Mouse (Mus musculus) hindbrain, embryonic 12.5 days (tissue): Measurements from ENCODE around the gene Pomt2. TPM values are rescaled to one million over a fixed set of nuclear protein-coding genes. Genes with fewer than 3 reads are reported as not detected.
"Not testable (repeated sequence)": the region's sequence is repeated elsewhere in the genome, so short reads cannot be mapped to it uniquely, and the experiment has no call there.

Source experiments
- ATAC-seq: fragments of 200-750 bp; cut with Nextera tagmentation; 2 replicates; pipeline ENCODE4 v1.8.0; 2017; ENCODE audit warnings: moderate TSS enrichment; ENCODE audit not compliant: low FRiP score
- H3K27ac ChIP-seq: fragments of 300-500 bp; sonication (generic); 2 replicates; pipeline ENCODE4 v1.5.1; 2016; ENCODE audit warnings: mild to moderate bottlenecking
- H3K27me3 ChIP-seq: fragments of 300-500 bp; sonication (generic); 2 replicates; pipeline ENCODE4 v1.6.1; 2016; ENCODE audit warnings: mild to moderate bottlenecking
- H3K36me3 ChIP-seq: fragments of 300-500 bp; sonication (generic); 2 replicates; pipeline ENCODE4 v1.6.1; 2016; ENCODE audit warnings: mild to moderate bottlenecking
- H3K4me1 ChIP-seq: fragments of 300-500 bp; sonication (generic); 2 replicates; pipeline ENCODE4 v1.6.1; 2016
- H3K4me2 ChIP-seq: fragments of 300-500 bp; sonication (generic); replicated peaks from 2 replicates; pipeline ENCODE4 v1.6.1; 2016; ENCODE audit warnings: mild to moderate bottlenecking
- H3K4me3 ChIP-seq: fragments of 300-500 bp; sonication (generic); 2 replicates; pipeline ENCODE4 v1.5.1; 2016; ENCODE audit warnings: mild to moderate bottlenecking
- H3K9ac ChIP-seq: fragments of 300-500 bp; sonication (generic); 2 replicates; pipeline ENCODE4 v1.6.1; 2016; ENCODE audit warnings: mild to moderate bottlenecking, moderate library complexity
- H3K9me3 ChIP-seq: fragments of 300-500 bp; sonication (generic); replicated peaks from 2 replicates; pipeline ENCODE4 v1.6.1; 2016; ENCODE audit warnings: mild to moderate bottlenecking
- WGBS: fragments of 180-500 bp; shearing (Covaris S2); methylation state at CpG from one replicate; pipeline ENCODE4 v1.1.7; 2016; 5-methylcytosine and 5-hydroxymethylcytosine counted together
- polyA plus RNA-seq: library from polyadenylated mRNA; unstranded; fragments of >200 nt; fragmentation: Nextera tagmentation; extraction: Ambion mirVana; gene quantifications from 2 replicates; pipeline ENCODE4 v1.2.1, GENCODE M21; 2016

Pomt2 gene
- 16.2 and 17.7 TPM in 2 replicates for polyA plus RNA-seq

- Histone ChIP-seq H3K36me3 (peaks cover 8% of the 10 kb centered on the region; the same call in 1 of the 2 replicates), H3K4me3 (peak within 1 kb of the TSS; percentile 87), H3K9me3 (0 out of 2 replicates have a peak, but pooled peaks cover 3% of the 10 kb centered on the region), H3K4me2 (peak within 1 kb of the TSS; percentile 67), H3K9ac (peak within 1 kb of the TSS; percentile 76), H3K27me3 (no peaks in the 10 kb centered on the region), H3K4me1 (peaks cover 14% of the 10 kb centered on the region), H3K27ac (peak within 1 kb of the TSS; percentile 97)
- peak; percentile 97 for ATAC-seq
- WGBS: under 1% methylated on average over 61 of the region's 61 CpGs
These were observed at the start of gene Pomt2 for GRCm38 (mm10) chr12:87147395-87148089. Gene Pomt2, minus strand, starts transcription at chr12:87147968.

GRCm38 (mm10) chr12:87196310-87196709 is 48.5 kb upstream of the Pomt2 start:
- no peak overlapping the region for H3K4me3 ChIP-seq
- ATAC-seq: no peak

GRCm38 (mm10) chr12:87195069-87195468 is 47.3 kb upstream of the Pomt2 start:
- Histone ChIP-seq H3K4me1 (peaks cover 17% of the 10 kb centered on the region), H3K27me3 (no peaks in the 10 kb centered on the region), H3K4me2 (no peak overlapping the region), H3K9me3 (no peaks in the 10 kb centered on the region), H3K9ac (no peak overlapping the region), H3K4me3 (no peak overlapping the region), H3K27ac (no peak overlapping the region), H3K36me3 (no peaks in the 10 kb centered on the region)
- WGBS: 82% methylated on average over 1 of the region's 1 CpGs
- ATAC-seq: no peak

More at GRCm38 (mm10) chr12:87196310-87196709, 48.5 kb upstream of the Pomt2 start:
- Histone ChIP-seq H3K9ac (no peak overlapping the region), H3K4me1 (peaks cover 19% of the 10 kb centered on the region), H3K27me3 (no peaks in the 10 kb centered on the region), H3K27ac (no peak overlapping the region), H3K9me3 (no peaks in the 10 kb centered on the region), H3K36me3 (no peaks in the 10 kb centered on the region), H3K4me2 (no peak overlapping the region)

GRCm38 (mm10) chr12:87193008-87193407 is 45.2 kb upstream of the Pomt2 start:
- H3K4me1 ChIP-seq: peaks cover 9% of the 10 kb centered on the region; the same call in 1 of the 2 replicates
- H3K4me3 ChIP-seq: no peak overlapping the region
- H3K27ac ChIP-seq: no peak overlapping the region
- no peaks in the 10 kb centered on the region for H3K36me3 ChIP-seq
- WGBS: 93% methylated on average over 3 of the region's 3 CpGs
- no peaks in the 10 kb centered on the region for H3K9me3 ChIP-seq
- H3K4me2 ChIP-seq: no peak overlapping the region
- no peaks in the 10 kb centered on the region for H3K27me3 ChIP-seq
- no peak for ATAC-seq
- no peak overlapping the region for H3K9ac ChIP-seq

- H3K4me2 ChIP-seq: no peak overlapping the region
- no peak overlapping the region for H3K4me3 ChIP-seq
- H3K4me1 ChIP-seq: peaks cover 5% of the 10 kb centered on the region; the same call in 1 of the 2 replicates
- H3K27ac ChIP-seq: no peak overlapping the region
- H3K9me3 ChIP-seq: no peaks in the 10 kb centered on the region
- peaks cover 16% of the 10 kb centered on the region; the same call in 1 of the 2 replicates for H3K36me3 ChIP-seq
- no peak overlapping the region for H3K9ac ChIP-seq
- WGBS: 96% methylated on average over 4 of the region's 4 CpGs
- ATAC-seq: no peak
- H3K27me3 ChIP-seq: no peaks in the 10 kb centered on the region
These were observed 29.9 kb upstream of the Pomt2 start for GRCm38 (mm10) chr12:87177631-87178030.

GRCm38 (mm10) chr12:87175194-87175946 is 27.6 kb upstream of the Pomt2 start:
- Histone ChIP-seq H3K4me2 (no peak overlapping the region), H3K36me3 (peaks cover 37% of the 10 kb centered on the region), H3K4me1 (peaks cover 5% of the 10 kb centered on the region; the same call in 1 of the 2 replicates), H3K9me3 (no peaks in the 10 kb centered on the region), H3K9ac (no peak overlapping the region), H3K4me3 (no peak overlapping the region), H3K27me3 (no peaks in the 10 kb centered on the region), H3K27ac (peak overlapping the region; percentile 40; the same call in 1 of the 2 replicates)
- no peak for ATAC-seq
- WGBS: 62% methylated on average over 4 of the region's 4 CpGs

GRCm38 (mm10) chr12:87160815-87161214 is 13.0 kb upstream of the Pomt2 start:
- WGBS: 91% methylated on average over 5 of the region's 5 CpGs
- no peaks in the 10 kb centered on the region for H3K4me1 ChIP-seq
- no peak for ATAC-seq
- H3K9ac ChIP-seq: no peak overlapping the region
- no peak overlapping the region for H3K4me3 ChIP-seq
- no peaks in the 10 kb centered on the region for H3K27me3 ChIP-seq
- no peak overlapping the region for H3K4me2 ChIP-seq
- H3K9me3 ChIP-seq: no peaks in the 10 kb centered on the region
- H3K36me3 ChIP-seq: peaks cover 25% of the 10 kb centered on the region
- no peak overlapping the region for H3K27ac ChIP-seq

- Histone ChIP-seq H3K9ac (no peak overlapping the region), H3K27me3 (no peaks in the 10 kb centered on the region), H3K4me2 (no peak overlapping the region), H3K9me3 (no peaks in the 10 kb centered on the region), H3K4me1 (no peaks in the 10 kb centered on the region), H3K4me3 (no peak overlapping the region), H3K27ac (no peak overlapping the region), H3K36me3 (peaks cover 27% of the 10 kb centered on the region)
- WGBS: 83% methylated on average over 1 of the region's 1 CpGs
- ATAC-seq: no peak
These were observed 12.5 kb upstream of the Pomt2 start for GRCm38 (mm10) chr12:87160310-87160709.

- H3K9ac ChIP-seq: no peak overlapping the region
- no peak overlapping the region for H3K4me2 ChIP-seq
- 78% methylated on average over 7 of the region's 7 CpGs for WGBS
- H3K9me3 ChIP-seq: no peaks in the 10 kb centered on the region
- H3K36me3 ChIP-seq: peaks cover 13% of the 10 kb centered on the region; the same call in 1 of the 2 replicates
- H3K4me3 ChIP-seq: no peak overlapping the region
- no peaks in the 10 kb centered on the region for H3K27me3 ChIP-seq
- H3K4me1 ChIP-seq: no peaks in the 10 kb centered on the region
- no peak for ATAC-seq
- no peak overlapping the region for H3K27ac ChIP-seq
These were observed 10.3 kb upstream of the Pomt2 start for GRCm38 (mm10) chr12:87158099-87158498.

GRCm38 (mm10) chr12:87157361-87157760 is 9.6 kb upstream of the Pomt2 start:
- Histone ChIP-seq H3K9ac (no peak overlapping the region), H3K27ac (no peak overlapping the region), H3K4me1 (no peaks in the 10 kb centered on the region), H3K4me2 (no peak overlapping the region), H3K27me3 (no peaks in the 10 kb centered on the region), H3K9me3 (0 out of 2 replicates have a peak, but pooled peaks cover 7% of the 10 kb centered on the region), H3K36me3 (peaks cover 13% of the 10 kb centered on the region; the same call in 1 of the 2 replicates), H3K4me3 (no peak overlapping the region)
- 55% methylated on average over 4 of the region's 4 CpGs for WGBS
- no peak for ATAC-seq

- not testable (repeated sequence) for H3K4me1 ChIP-seq, ATAC-seq, H3K4me3 ChIP-seq, H3K9me3 ChIP-seq, H3K27ac ChIP-seq, H3K27me3 ChIP-seq, H3K4me2 ChIP-seq, H3K9ac ChIP-seq
- WGBS: 90% methylated on average over 4 of the region's 4 CpGs
- H3K36me3 ChIP-seq: peaks cover 14% of the 10 kb centered on the region
These were observed 6.7 kb upstream of the Pomt2 start for GRCm38 (mm10) chr12:87154448-87154847.

GRCm38 (mm10) chr12:87149471-87149870 is 1.7 kb upstream of the Pomt2 start:
- no peak overlapping the region for H3K9ac ChIP-seq
- no peak for ATAC-seq
- no peak overlapping the region for H3K27ac ChIP-seq
- 0 out of 2 replicates have a peak, but pooled peaks cover 8% of the 10 kb centered on the region for H3K9me3 ChIP-seq
- WGBS: 96% methylated on average over 5 of the region's 5 CpGs
- H3K4me2 ChIP-seq: no peak overlapping the region
- peaks cover 8% of the 10 kb centered on the region; the same call in 1 of the 2 replicates for H3K36me3 ChIP-seq
- no peak overlapping the region for H3K4me3 ChIP-seq
- H3K4me1 ChIP-seq: peaks cover 14% of the 10 kb centered on the region
- H3K27me3 ChIP-seq: no peaks in the 10 kb centered on the region
